Mouse (Mus musculus) lung, adult 18-20 months (tissue): ENCODE measurements around the gene Olfr1333.
"Not testable (repeated sequence)": the region's sequence is repeated elsewhere in the genome, so short reads cannot be mapped to it uniquely, and the experiment has no call there.

ENCODE experiments used
- DNase-seq, 2 experiments: peaks; one replicate each; pipeline ENCODE4 v3.0.0; 2022; ENCODE audit warnings: mixed read lengths in 2 of 2

The Olfr1333 gene

GRCm38 (mm10) chr4:118836179-118836578, at the start of gene Olfr1333:
Gene Olfr1333 (minus strand): TSS chr4:118836279.
- DNase-seq: no peak

GRCm38 (mm10) chr4:118867566-118867965, 31.5 kb upstream of the Olfr1333 start:
- DNase-seq: no peak

- no peak for DNase-seq
Measured at GRCm38 (mm10) chr4:118864349-118864748, 28.3 kb upstream of the Olfr1333 start, which contains the start of gene Olfr1331. Gene Olfr1331 (plus strand): TSS chr4:118864649.

- DNase-seq: no peak
Measured at GRCm38 (mm10) chr4:118862704-118863103, 26.6 kb upstream of the Olfr1333 start.

- DNase-seq: no peak
Measured at GRCm38 (mm10) chr4:118861791-118862190, 25.7 kb upstream of the Olfr1333 start.

- no peak for DNase-seq
Measured at GRCm38 (mm10) chr4:118818921-118819320, 17.2 kb downstream of the Olfr1333 start.

- no peak for DNase-seq
Measured at GRCm38 (mm10) chr4:118809844-118810243, 26.2 kb downstream of the Olfr1333 start, which contains the start of gene Olfr1335. Gene Olfr1335 (minus strand): TSS chr4:118809944.

GRCm38 (mm10) chr4:118792796-118793195, 43.3 kb downstream of the Olfr1333 start:
- not testable (repeated sequence) for DNase-seq

GRCm38 (mm10) chr4:118782486-118782885, 53.6 kb downstream of the Olfr1333 start, which contains the start of gene Olfr1337:
Gene Olfr1337 (minus strand): TSS chr4:118782586.
- no peak for DNase-seq
